Mouse (Mus musculus) granulocyte monocyte progenitor cell, adult 5-6 weeks (primary cell): ENCODE results near the gene Mysm1. TPM values are rescaled to one million over a fixed set of nuclear protein-coding genes. Genes with fewer than 3 reads are reported as not detected.
A peak's percentile ranks its signal among the peaks of the same experiment; 100 is the strongest.

Experiments used
- ATAC-seq: replicated peaks from 2 replicates; pipeline ENCODE4 v1.8.0; 2016; ENCODE audit warnings: mild to moderate bottlenecking, moderate TSS enrichment, inconsistent platforms; ENCODE audit not compliant: poor library complexity, severe bottlenecking
- total RNA-seq, 2 experiments: library from RNA; stranded (forward) in 1 of 2; stranded (reverse) in 1 of 2; fragments of 200-712, 200-1000 nt in 1 of 2; fragments of >200 nt in 1 of 2; fragmentation: Nextera tagmentation in 1 of 2; gene quantifications; 2 replicates each; pipeline ENCODE4 v1.2.3; 2014 to 2017

The Mysm1 gene
- 28.7 and 30.9 TPM in 2 replicates for total RNA-seq (2014; fragmentation: Nextera tagmentation)
- 41.6 and 44.1 TPM in 2 replicates for total RNA-seq (2017)

- peak; percentile 97 for ATAC-seq
Observed at GRCm38 (mm10) chr4:94978590-94979499, at the start of gene Mysm1. TSS of gene Mysm1 (minus strand) at chr4:94979100.

GRCm38 (mm10) chr4:95025847-95026600, 47.1 kb upstream of the Mysm1 start:
- ATAC-seq: no peak

DNA sequence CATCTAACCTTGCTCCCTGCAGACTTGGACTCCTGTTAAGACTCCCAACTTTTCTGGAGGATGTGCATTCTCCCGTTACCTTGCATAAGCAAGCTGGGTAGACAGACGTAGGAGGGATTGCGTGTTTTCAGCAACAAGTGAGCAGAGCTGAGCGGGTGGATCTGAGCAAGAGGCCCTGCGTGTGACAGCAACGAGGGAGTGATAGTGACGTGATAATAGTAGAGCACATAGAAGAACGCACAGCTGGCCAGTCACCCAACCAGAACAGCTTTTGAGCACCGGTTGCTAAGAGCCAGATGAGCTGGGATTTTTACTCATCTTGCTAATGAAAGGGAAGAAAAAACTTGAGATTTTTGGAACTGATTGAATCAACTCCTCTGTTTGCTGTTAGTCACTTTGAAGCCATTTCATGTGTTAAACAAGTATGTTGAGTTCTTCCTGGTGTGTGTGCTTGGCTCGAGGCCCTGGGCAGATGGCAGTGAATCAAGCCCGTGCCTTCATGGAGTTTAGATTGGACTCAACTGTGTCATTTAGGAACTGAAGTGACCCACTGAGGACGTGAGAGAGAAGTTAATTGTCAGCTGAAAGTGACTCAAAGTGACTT, 44.6 kb upstream of the Mysm1 start:
- no peak for ATAC-seq

DNA sequence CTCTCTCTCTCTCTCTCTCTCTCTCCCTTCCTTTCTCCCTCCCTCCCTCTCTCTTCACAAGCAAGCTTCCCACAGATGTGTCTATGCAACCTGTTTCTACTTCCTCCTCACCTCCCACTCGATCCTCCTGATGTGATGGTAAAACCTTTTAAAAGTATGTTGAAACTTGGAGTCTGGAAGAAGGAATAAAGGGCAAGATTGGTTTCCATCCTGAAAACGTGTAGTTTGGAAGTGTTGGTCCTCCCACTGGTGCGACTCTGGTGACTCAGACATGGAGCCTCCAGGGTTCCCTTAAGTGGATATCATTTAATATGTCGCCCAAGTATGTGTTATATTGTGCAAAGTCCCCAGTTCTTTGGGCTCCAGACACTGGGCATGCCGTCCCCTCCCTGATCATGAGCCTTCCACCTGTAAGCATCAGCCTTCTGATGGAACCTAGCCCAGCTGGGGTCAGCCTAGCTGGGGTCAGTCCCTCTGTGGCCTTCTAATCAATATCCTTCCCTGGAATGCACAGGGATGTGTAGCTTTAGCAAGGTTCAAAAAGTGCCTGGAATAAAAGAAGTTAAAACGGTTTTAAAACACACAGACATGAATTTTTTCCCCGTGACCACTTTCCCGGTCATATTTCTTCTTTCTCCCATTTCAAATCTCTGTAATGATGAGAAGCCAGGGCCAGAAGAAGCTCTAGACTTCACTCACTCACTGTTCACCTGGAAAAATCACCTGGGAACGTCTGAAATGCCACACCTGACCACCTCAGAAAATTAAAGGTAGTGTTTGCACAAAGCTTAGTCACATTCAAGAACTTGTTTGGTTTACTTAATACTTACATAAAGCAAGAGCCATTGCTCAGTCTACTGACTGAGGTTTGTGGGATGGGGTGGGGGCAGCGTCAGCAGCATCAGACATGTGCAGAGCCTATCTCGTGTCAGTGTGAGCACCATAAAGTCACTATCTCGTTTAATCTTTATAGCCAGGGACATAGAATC, 43.0 kb upstream of the Mysm1 start:
- ATAC-seq: no peak

DNA sequence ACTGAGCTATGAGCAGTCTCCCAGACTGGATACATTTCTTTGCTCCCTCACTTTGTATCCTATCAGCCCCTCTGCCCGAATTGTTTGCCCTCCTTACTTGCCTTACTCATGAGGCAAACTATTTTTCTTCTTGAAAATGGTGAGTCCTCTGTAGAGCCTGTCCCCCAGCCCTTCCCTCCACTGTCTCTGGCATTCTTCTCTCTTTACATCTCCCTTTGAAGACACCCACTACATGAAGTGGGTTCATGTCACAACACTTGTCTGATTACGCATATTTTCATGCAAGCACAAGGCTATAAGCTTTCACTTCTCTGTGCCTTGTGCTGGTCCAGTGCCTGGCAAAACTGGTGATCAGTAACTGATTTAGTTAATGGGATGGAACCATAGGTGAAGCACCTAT, 41.3 kb upstream of the Mysm1 start:
- ATAC-seq: no peak; the same call in 1 of the 2 replicates

DNA sequence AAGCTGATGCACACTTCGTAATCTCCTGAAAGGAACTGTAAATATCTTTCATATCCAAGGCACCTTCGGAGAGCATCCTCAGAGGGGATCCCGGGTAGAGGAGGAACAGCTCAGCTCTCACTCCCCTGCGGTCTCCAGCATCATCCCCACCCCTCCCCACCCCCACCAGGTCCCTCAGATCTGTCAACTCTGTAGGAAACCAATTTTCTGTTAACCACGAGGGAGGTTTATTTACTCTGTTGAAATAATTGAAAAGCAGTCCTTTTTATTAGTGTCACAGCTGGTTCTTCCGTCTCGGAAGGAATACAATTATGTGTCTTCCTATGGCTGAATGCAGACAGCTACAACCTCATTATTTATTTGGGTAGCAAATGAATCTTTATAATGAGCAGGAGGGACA, 39.3 kb upstream of the Mysm1 start:
- ATAC-seq: no peak

DNA sequence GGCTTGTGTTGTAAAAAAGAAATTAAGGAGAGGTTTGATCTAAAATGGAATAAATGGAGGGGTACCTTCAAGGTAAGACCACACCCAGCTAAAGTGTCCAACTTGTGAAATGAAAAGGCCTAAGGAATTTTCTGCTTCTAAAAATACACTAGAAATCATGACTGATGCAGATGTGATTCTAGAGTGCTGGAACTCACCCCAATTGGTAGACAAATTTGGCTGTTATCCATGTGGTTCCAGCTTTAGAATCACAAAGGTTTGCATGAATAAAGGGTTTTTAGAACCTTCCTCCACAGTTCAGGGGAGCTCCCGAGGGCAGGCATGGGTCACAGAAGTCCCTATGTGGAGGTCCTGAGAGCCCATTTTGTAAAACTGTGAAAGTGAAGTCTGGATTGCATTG, 33.8 kb upstream of the Mysm1 start:
- no peak for ATAC-seq

- ATAC-seq: no peak
Observed at GRCm38 (mm10) chr4:95012256-95012655, 33.4 kb upstream of the Mysm1 start.

- ATAC-seq: peak; percentile 84
Observed at GRCm38 (mm10) chr4:95008175-95009057, 29.5 kb upstream of the Mysm1 start.

- no peak for ATAC-seq
Observed at GRCm38 (mm10) chr4:95007759-95008158, 28.9 kb upstream of the Mysm1 start.

DNA sequence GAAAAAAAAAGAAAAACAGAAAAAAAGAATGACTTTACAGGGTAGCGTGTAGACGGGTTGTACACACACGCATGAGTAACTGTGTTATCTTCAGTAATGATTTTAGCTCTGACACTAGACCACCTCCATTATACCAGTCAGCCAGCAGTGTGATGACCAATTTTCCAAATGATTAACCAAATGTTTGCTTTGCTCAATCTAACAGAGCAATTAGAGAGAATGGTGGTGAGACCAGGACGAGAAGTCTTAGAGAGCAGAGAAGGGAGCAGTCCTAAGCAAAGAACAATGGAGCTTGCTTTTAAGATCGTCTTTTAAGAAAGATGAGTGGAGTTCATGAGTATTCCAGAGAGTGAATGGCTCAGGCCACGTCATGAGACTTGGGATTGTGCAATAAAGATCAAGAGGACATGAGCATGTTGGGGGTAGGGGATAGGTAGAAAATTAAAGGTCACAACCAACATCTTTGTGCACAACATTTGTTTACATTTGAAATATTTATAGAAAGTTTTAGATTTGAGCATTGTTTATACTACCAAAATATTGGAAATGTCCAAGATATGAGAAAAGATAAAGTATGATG, 26.4 kb upstream of the Mysm1 start:
- ATAC-seq: no peak

DNA sequence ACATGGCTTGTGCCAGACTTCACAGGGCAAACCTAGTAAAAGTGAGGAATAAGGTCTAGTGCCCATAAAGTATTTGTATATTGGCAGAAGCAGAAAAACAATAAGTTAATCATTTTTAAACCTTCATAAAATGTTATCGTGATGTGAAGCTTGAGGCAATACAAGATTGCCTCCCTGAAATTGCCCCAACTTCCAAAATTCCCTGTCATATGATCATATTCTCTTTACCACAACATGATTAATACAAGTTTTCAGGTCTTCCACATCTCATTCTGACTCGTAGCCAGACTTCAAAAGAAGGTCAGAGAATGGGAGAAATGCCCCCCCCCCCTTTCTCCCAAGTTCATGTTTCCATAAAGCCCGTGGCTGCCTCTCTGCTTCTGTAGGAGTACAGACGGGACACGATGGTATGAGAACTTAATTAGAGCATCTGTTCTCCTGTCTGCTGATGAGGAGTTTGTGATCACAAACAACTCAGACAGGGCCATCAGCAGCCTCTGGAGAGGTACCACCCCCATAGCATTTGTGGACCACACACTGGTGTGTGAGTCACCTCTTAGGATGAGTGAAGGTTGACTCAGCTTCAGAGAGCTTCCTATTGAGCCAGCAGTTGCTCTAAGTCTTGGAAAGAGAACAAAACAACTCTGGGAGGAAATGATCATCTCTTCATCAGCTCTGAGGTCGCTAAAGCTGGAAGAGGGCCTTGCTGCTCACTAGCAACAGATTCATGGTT, 22.3 kb upstream of the Mysm1 start:
- no peak for ATAC-seq

GRCm38 (mm10) chr4:95000147-95000546, 21.2 kb upstream of the Mysm1 start:
- no peak for ATAC-seq

DNA sequence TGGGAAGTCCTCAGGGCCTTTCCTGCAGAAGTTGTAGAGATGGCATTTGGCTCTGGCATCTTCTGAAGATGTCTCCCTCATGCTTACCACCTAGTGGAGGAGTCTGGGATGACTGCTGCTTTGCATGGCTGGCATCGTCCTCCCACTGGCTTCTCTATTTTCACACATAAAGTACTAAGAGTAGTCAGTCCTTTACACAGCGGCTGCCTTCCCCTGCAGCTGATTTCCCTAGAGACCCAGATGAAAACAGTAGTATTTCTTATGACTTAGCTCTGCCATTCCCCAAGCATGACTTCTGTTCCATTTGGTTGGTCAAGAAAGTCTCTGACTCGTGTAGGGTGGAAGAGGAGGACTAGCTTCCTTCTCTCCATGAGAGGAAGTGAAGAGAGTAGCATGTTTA, 20.3 kb upstream of the Mysm1 start:
- peak; percentile 70 for ATAC-seq

- no peak for ATAC-seq
Observed at GRCm38 (mm10) chr4:94995862-94996261, 17.0 kb upstream of the Mysm1 start.

DNA sequence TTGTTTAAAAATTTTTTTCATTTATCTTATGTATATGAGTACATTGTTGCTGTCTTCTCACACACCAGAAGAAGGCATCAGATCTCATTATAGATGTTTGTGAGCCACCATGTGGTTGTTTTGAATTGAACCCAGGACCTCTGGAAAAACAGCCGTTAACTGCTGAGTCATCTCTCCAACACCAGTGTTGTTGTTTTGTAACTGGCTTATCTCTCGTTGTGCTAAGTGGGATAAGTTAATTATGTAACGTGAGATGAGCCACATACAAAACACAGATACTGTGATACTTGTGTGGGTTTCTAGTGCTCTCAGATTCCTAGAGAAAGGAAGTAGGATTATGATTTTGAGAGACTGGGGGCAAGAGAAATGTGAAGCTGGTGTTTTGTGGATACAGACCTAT, 11.3 kb upstream of the Mysm1 start:
- no peak for ATAC-seq

- no peak for ATAC-seq
Observed at GRCm38 (mm10) chr4:94987725-94988124, 8.8 kb upstream of the Mysm1 start.

DNA sequence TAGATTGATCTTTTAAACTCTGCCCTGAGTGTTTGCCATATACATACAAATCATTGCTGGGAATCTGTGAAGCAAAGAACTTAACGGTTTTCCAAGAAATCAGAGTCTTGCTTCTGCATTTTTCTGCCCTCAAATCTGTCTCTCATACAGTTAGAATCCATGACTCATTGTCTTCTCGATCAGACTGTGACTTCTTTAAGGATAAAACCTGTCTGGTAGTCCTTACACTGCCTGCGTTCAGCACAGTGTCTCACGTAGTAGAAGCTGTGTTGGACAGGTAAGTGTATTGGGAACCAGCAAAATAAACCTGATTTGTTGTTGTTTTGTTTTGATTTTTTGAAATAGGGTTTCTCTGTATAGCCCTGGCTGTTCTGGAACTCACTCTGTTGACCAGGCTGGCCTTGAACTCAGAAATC, 608 bp upstream of the Mysm1 start:
- 0 out of 2 replicates have a peak, but pooled peaks have one; percentile 14 for ATAC-seq
